Mouse (Mus musculus) lung, adult 2 months (tissue): ENCODE measurements around the gene Lrrc32.

Experiments used
- CTCF ChIP-seq: fragments of 200-500 bp; IDR thresholded peaks from 2 replicates; pipeline ENCODE4 v1.5.1; 2011; ENCODE audit warnings: mild to moderate bottlenecking, low read length, control low read depth; ENCODE audit not compliant: insufficient read depth
- POLR2A ChIP-seq: fragments of 200-500 bp; IDR thresholded peaks from 2 replicates; pipeline ENCODE4 v1.6.1; 2011; ENCODE audit warnings: low read depth, mild to moderate bottlenecking, control low read depth, low read length, borderline replicate concordance; ENCODE audit errors: extremely low read depth

DNA sequence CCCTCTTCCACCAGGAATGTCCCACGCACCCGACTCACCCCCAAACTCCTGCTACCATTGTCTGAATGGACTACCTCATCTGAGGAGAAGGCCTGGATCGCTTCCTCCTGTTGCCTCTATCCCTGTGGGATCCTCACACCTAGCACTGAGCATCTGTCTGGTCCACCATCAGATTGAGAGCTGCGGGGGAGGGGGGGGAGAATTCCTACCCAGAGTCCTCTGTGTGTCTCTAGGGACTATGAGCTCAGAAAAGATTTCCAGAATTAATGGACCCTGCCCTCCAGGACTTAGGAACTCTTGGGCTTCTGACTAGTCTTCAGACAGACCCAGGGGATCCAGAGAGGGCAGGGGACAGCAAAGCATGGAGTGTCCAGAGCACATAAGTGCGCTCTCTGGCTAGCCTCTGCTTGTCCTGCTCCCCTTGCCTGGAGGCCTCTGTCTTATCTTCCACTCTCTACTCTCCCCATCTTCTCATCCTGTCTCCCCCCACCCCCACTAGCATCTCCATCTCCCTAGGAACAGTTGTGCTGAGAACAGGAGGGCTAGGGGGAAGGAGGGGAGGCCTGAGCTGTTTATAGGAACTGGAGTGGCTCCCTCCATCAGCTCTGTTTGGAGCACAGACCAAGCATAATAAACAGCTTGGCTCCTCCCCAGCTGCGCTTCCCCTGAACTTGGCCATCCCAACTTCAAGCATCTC lies 15.0 kb downstream of the Lrrc32 start:
- no peak for TF ChIP-seq CTCF
- TF ChIP-seq POLR2A = no peak
